ENCODE assay signal across 8 mouse cellular contexts in the genomic region with DNA sequence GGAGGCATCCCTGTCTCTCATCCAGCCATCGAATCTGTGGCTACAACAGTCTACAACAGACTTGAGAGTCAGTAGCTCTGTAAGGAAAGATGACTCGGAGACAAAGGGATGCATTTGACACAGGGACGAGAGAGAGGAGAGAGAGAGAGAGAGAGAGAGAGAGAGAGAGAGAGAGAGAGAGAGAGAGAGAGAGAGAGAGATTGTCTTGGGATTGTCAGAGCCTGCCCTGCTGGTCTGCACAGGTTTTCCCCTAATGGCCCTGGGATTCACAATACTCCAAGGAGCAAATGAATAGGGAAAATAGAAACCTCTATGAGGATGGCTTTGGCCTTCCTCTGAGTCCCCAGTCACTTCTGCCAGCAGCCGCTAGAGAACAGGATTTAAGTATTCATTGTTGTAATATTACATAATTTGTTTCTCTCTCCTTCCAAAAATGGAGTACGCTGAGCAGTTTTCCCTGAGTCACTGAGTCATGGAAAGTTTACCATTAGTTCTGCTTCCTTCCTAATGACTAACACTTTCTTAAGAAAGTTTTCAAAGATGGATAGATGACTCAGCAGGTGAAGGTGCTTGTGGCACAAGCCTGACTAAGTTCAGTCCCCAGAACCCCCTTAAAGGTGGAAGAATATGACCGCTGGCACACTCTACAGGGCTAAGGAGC. TPM values are rescaled to one million over a fixed set of nuclear protein-coding genes. Genes with fewer than 3 reads are reported as not detected.
A peak's percentile ranks its signal among the peaks of the same experiment; 100 is the strongest.
DNase-seq lines count a peak whose midpoint lies in the region; ATAC-seq lines count a peak whose summit lies in the region.

No protein-coding gene starts in this region.

- WGBS in liver, embryonic 13.5 days (ENCODE audit: insufficient replicate concordance) = 42% methylated on average over 6 of the region's 6 CpGs
- 40% methylated on average over 6 of the region's 6 CpGs for WGBS in embryonic facial prominence, embryonic 14.5 days
- 40% methylated on average over 6 of the region's 6 CpGs for WGBS in hindbrain, embryonic 15.5 days
- WGBS in neural tube, embryonic 13.5 days = 48% methylated on average over 6 of the region's 6 CpGs

- no peak for ATAC-seq in liver, embryonic 13.5 days (ENCODE audit: low read depth)
- ATAC-seq in embryonic facial prominence, embryonic 14.5 days (ENCODE audit: low read depth) = no peak; the same call in 1 of the 2 replicates
- no peak for ATAC-seq in hindbrain, embryonic 15.5 days (ENCODE audit: low FRiP score, low read depth)
- ATAC-seq in neural tube, embryonic 13.5 days (ENCODE audit: low read depth) = peak; percentile 13; the same call in 1 of the 2 replicates

- no peaks in the 10 kb centered on the region for H3K36me3 ChIP-seq in liver, embryonic 13.5 days
- no peaks in the 10 kb centered on the region for H3K36me3 ChIP-seq in embryonic facial prominence, embryonic 14.5 days (ENCODE audit: control insufficient read depth, insufficient read depth, low read length)
- H3K36me3 ChIP-seq in hindbrain, embryonic 15.5 days = no peaks in the 10 kb centered on the region
- no peaks in the 10 kb centered on the region for H3K36me3 ChIP-seq in neural tube, embryonic 13.5 days

- H3K27ac ChIP-seq in liver, embryonic 13.5 days = no peak overlapping the region
- no peak overlapping the region for H3K27ac ChIP-seq in embryonic facial prominence, embryonic 14.5 days (replicated peaks; ENCODE audit: low read depth, low read length)
- no peak overlapping the region for H3K27ac ChIP-seq in hindbrain, embryonic 15.5 days (replicated peaks)
- 0 out of 2 replicates have a peak overlapping the region, but pooled peaks have one; percentile 23 for H3K27ac ChIP-seq in neural tube, embryonic 13.5 days (replicated peaks)

- no peak for DNase-seq in liver, embryonic 13.5 days
- DNase-seq in liver = no peak
- no peak for DNase-seq in embryonic facial prominence, embryonic 14.5 days (ENCODE audit: low spot score)
- DNase-seq in cerebellum, adult 8-10 months = no peak
- no peak for DNase-seq in ovary, postnatal 10 days (ENCODE audit: low spot score)
- DNase-seq in layer of hippocampus, adult 9-11 months = no peak

- 0 out of 2 replicates have a peak overlapping the region, but pooled peaks have one; percentile 72 for H3K4me2 ChIP-seq in liver, embryonic 13.5 days
- peak overlapping the region; percentile 88 for H3K4me2 ChIP-seq in embryonic facial prominence, embryonic 14.5 days (ENCODE audit: low read depth, low read length)
- H3K4me2 ChIP-seq in hindbrain, embryonic 15.5 days = peak overlapping the region; percentile 90
- peak overlapping the region; percentile 82 for H3K4me2 ChIP-seq in neural tube, embryonic 13.5 days

- H3K9me3 ChIP-seq in liver, embryonic 13.5 days (replicated peaks) = no peaks in the 10 kb centered on the region
- no peaks in the 10 kb centered on the region for H3K9me3 ChIP-seq in embryonic facial prominence, embryonic 14.5 days (ENCODE audit: control insufficient read depth, low read length)
- no peaks in the 10 kb centered on the region for H3K9me3 ChIP-seq in hindbrain, embryonic 15.5 days
- no peaks in the 10 kb centered on the region for H3K9me3 ChIP-seq in neural tube, embryonic 13.5 days

- H3K27me3 ChIP-seq in liver, embryonic 13.5 days = no peaks in the 10 kb centered on the region
- H3K27me3 ChIP-seq in embryonic facial prominence, embryonic 14.5 days (replicated peaks; ENCODE audit: control insufficient read depth, insufficient read depth, low read length) = no peaks in the 10 kb centered on the region
- no peaks in the 10 kb centered on the region; the same call in 1 of the 2 replicates for H3K27me3 ChIP-seq in hindbrain, embryonic 15.5 days
- H3K27me3 ChIP-seq in neural tube, embryonic 13.5 days = no peaks in the 10 kb centered on the region

- H3K4me3 ChIP-seq in liver, embryonic 13.5 days (replicated peaks) = no peak overlapping the region
- peak overlapping the region; percentile 42; the same call in 1 of the 2 replicates for H3K4me3 ChIP-seq in embryonic facial prominence, embryonic 14.5 days (ENCODE audit: low read depth, low read length)
- H3K4me3 ChIP-seq in hindbrain, embryonic 15.5 days = peak overlapping the region; percentile 44
- peak overlapping the region; percentile 44; the same call in 1 of the 2 replicates for H3K4me3 ChIP-seq in neural tube, embryonic 13.5 days

- no peak overlapping the region for H3K9ac ChIP-seq in liver, embryonic 13.5 days
- H3K9ac ChIP-seq in embryonic facial prominence, embryonic 14.5 days (ENCODE audit: low read depth, low read length) = peak overlapping the region; percentile 68; the same call in 1 of the 2 replicates
- peak overlapping the region; percentile 57; the same call in 1 of the 2 replicates for H3K9ac ChIP-seq in hindbrain, embryonic 15.5 days
- H3K9ac ChIP-seq in neural tube, embryonic 13.5 days = peak overlapping the region; percentile 67; the same call in 1 of the 2 replicates

- H3K4me1 ChIP-seq in liver, embryonic 13.5 days (replicated peaks) = peaks cover 4% of the 10 kb centered on the region; the same call in 1 of the 2 replicates
- no peaks in the 10 kb centered on the region for H3K4me1 ChIP-seq in embryonic facial prominence, embryonic 14.5 days (ENCODE audit: control insufficient read depth, insufficient read depth, low read length)
- peaks cover 6% of the 10 kb centered on the region; the same call in 1 of the 2 replicates for H3K4me1 ChIP-seq in hindbrain, embryonic 15.5 days (replicated peaks)
- peaks cover 8% of the 10 kb centered on the region for H3K4me1 ChIP-seq in neural tube, embryonic 13.5 days (replicated peaks)

RNA-seq across cellular contexts. Expression of a gene that starts 26.3 kb away (rescaled TPM):
- not detected in 2 replicates for polyA plus RNA-seq in liver, embryonic 13.5 days (2015; fragmentation: Nextera tagmentation; extraction: Ambion mirVana)
- polyA plus RNA-seq in embryonic facial prominence, embryonic 14.5 days (2014; fragmentation: Nextera tagmentation; extraction: Ambion mirVana) = 0.24 TPM in 1 of 2 replicates, not detected in the other
- polyA plus RNA-seq in hindbrain, embryonic 15.5 days (2015; fragmentation: Nextera tagmentation; extraction: Ambion mirVana) = 0.21 TPM in 1 of 2 replicates, not detected in the other
- polyA plus RNA-seq in neural tube, embryonic 13.5 days (2015; fragmentation: Nextera tagmentation; extraction: Ambion mirVana) = 0.41 TPM in 1 of 2 replicates, not detected in the other
